Mouse (Mus musculus): ENCODE measurements around the gene Zcrb1. TPM values are rescaled to one million over a fixed set of nuclear protein-coding genes. Genes with fewer than 3 reads are reported as not detected.

Zcrb1 gene
- polyA plus RNA-seq, 1 experiment from 2014 or later: 112 TPM

DNA sequence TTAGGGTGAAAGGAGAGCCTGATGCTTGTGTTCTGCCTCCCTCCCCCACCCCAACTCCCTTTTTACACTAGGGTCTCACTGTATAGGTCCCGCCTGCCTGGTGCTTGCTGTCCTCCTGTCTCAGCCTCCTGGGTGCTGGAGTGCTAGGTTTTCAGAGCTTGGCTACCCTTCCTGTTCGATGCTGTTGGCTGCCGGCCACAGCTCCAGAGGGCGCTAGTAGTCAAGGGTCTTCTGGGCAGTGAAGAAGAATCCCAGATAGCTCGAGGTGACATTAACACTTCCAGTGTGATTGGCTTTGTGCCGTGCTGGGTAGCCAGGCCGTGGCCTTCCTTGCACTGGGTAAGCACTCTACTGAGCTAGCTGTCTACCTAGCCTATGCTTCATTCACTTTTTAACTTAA, 22.5 kb upstream of the Zcrb1 start:
- Histone ChIP-seq H3K27me3 (ENCODE audit: control insufficient read depth, insufficient read depth, low read length) (no peaks in the 10 kb centered on the region), H3K9me3 (ENCODE audit: control insufficient read depth, low read length) (no peaks in the 10 kb centered on the region), H3K36me3 (ENCODE audit: control insufficient read depth, insufficient read depth, low read length) (peaks cover 39% of the 10 kb centered on the region), H3K4me2 (ENCODE audit: low read length) (no peak overlapping the region), H3K9ac (ENCODE audit: low read length) (no peak overlapping the region), H3K4me3 (ENCODE audit: control insufficient read depth in 1 of 2, insufficient read depth in 1 of 2, low read depth in 1 of 2, low read length in 2 of 2) (no peak overlapping the region), H3K27ac (replicated peaks in 1 of 2; ENCODE audit: control insufficient read depth in 1 of 2, insufficient read depth in 1 of 2, low read depth in 2 of 2, low read length in 2 of 2) (no peak overlapping the region), H3K4me1 (ENCODE audit: control insufficient read depth in 2 of 2, insufficient read depth in 2 of 2, low read length in 2 of 2) (peaks cover 0 to 3% of the 10 kb centered on the region in 2 experiments; a peak in 1 of 4 replicates)
- WGBS: 63% methylated on average over 7 of the region's 7 CpGs
- no peak for ATAC-seq (ENCODE audit: insufficient number of reproducible peaks, insufficient read depth, low FRiP score, low read depth)

DNA sequence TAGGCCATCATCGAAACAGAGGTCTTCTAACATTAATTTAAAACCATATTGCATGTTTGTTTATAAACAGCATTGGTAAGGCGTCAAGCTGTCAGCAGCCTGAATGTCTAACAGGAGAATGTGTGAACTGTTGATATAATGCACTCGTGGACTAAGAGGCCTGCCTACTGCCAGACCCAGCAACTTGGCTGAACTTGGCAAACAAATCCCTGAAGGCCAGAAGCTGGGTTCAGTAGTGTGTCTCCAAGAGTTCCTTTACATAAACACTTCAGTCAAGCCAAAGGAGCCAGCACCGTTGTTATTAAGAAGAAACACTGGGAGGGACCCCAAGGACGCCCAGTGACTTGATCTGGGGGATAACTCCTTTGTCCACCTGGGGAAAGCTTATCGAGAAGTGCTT, 18.2 kb upstream of the Zcrb1 start:
- Histone ChIP-seq H3K36me3 (ENCODE audit: control insufficient read depth, insufficient read depth, low read length) (peaks cover 36% of the 10 kb centered on the region), H3K27ac (replicated peaks in 1 of 2; ENCODE audit: control insufficient read depth in 1 of 2, insufficient read depth in 1 of 2, low read depth in 2 of 2, low read length in 2 of 2) (no peak overlapping the region), H3K4me2 (ENCODE audit: low read length) (no peak overlapping the region), H3K4me1 (ENCODE audit: control insufficient read depth in 2 of 2, insufficient read depth in 2 of 2, low read length in 2 of 2) (peaks cover 0 to 3% of the 10 kb centered on the region in 2 experiments; a peak in 1 of 4 replicates), H3K27me3 (ENCODE audit: control insufficient read depth, insufficient read depth, low read length) (no peaks in the 10 kb centered on the region), H3K4me3 (ENCODE audit: control insufficient read depth in 1 of 2, insufficient read depth in 1 of 2, low read depth in 1 of 2, low read length in 2 of 2) (no peak overlapping the region), H3K9me3 (ENCODE audit: control insufficient read depth, low read length) (no peaks in the 10 kb centered on the region), H3K9ac (ENCODE audit: low read length) (no peak overlapping the region)
- no peak for ATAC-seq (ENCODE audit: insufficient number of reproducible peaks, insufficient read depth, low FRiP score, low read depth)
- WGBS: 75% methylated on average over 6 of the region's 6 CpGs

DNA sequence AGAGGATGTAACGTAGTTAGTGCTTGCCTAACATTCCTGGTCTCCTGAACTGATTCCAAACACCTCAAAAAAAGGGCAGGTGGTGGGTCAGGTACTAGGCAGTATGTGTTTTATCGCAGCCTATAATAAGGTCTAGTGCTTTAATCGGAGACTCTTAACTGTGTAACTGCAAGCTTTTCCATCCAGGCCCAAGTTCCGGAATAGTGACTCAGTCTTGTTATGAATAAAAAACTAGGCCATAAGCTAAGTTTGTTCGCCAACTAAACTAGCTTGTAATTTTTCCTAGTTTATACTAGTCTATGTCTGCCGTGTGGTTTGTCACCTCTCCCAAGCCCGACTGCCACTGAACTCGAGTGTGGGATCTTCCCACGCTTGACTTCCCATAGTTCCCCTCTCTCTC, 16.3 kb upstream of the Zcrb1 start:
- Histone ChIP-seq H3K4me2 (ENCODE audit: low read length) (no peak overlapping the region), H3K9me3 (ENCODE audit: control insufficient read depth, low read length) (no peaks in the 10 kb centered on the region), H3K27me3 (ENCODE audit: control insufficient read depth, insufficient read depth, low read length) (no peaks in the 10 kb centered on the region), H3K4me3 (ENCODE audit: control insufficient read depth in 1 of 2, insufficient read depth in 1 of 2, low read depth in 1 of 2, low read length in 2 of 2) (no peak overlapping the region), H3K4me1 (ENCODE audit: control insufficient read depth in 2 of 2, insufficient read depth in 2 of 2, low read length in 2 of 2) (peaks cover 0 to 3% of the 10 kb centered on the region in 2 experiments; a peak in 1 of 4 replicates), H3K36me3 (ENCODE audit: control insufficient read depth, insufficient read depth, low read length) (peaks cover 41% of the 10 kb centered on the region), H3K27ac (replicated peaks in 1 of 2; ENCODE audit: control insufficient read depth in 1 of 2, insufficient read depth in 1 of 2, low read depth in 2 of 2, low read length in 2 of 2) (no peak overlapping the region), H3K9ac (ENCODE audit: low read length) (no peak overlapping the region)
- 93% methylated on average over 9 of the region's 9 CpGs for WGBS
- no peak for ATAC-seq (ENCODE audit: insufficient number of reproducible peaks, insufficient read depth, low FRiP score, low read depth)

DNA sequence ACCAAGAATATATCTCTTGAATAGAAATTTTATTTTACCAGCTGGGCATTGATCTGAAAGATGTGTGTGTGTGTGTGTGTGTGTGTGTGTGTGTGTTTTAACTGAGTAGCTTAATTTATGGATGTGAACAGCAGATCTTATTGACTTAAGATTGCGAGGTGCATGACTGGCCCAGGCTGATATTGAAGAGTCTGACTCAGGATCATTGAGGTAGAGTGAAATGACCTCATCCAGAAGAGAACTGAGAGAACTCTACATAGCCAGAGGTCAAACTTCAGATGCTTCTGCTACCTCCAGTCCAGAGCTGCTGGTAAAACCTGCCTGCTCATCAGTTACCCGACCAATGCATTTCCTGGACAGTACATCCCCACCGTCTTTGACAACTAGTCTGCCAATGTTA, 14.3 kb upstream of the Zcrb1 start:
- Histone ChIP-seq H3K9me3 (ENCODE audit: control insufficient read depth, low read length) (no peaks in the 10 kb centered on the region), H3K36me3 (ENCODE audit: control insufficient read depth, insufficient read depth, low read length) (peaks cover 41% of the 10 kb centered on the region)
- no peak for ATAC-seq (ENCODE audit: insufficient number of reproducible peaks, insufficient read depth, low FRiP score, low read depth)

DNA sequence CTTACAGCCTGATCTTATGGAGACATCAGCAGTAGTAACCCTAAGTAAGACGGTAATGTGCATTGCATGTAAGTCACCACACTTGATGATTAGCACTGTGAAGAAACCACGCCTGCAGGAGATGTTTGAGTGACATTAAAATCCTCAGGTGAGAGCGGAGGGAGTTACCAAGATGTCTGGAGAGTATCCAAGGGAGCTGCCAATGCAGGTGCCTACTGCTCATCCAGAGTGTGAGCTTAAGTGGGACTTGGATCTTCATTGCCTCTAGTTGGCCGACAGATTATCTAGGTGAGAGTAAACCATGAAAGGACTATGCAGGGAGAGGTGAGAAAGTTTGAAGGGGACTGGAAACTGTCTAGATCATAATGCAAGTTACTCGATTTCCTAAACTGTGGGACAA, 8.4 kb upstream of the Zcrb1 start:
- Histone ChIP-seq H3K9ac (ENCODE audit: low read length) (no peak overlapping the region), H3K4me2 (ENCODE audit: low read length) (no peak overlapping the region), H3K4me3 (ENCODE audit: control insufficient read depth in 1 of 2, insufficient read depth in 1 of 2, low read depth in 1 of 2, low read length in 2 of 2) (no peak overlapping the region), H3K9me3 (ENCODE audit: control insufficient read depth, low read length) (no peaks in the 10 kb centered on the region), H3K27me3 (ENCODE audit: control insufficient read depth, insufficient read depth, low read length) (no peaks in the 10 kb centered on the region), H3K36me3 (ENCODE audit: control insufficient read depth, insufficient read depth, low read length) (peaks cover 23% of the 10 kb centered on the region), H3K4me1 (ENCODE audit: control insufficient read depth in 2 of 2, insufficient read depth in 2 of 2, low read length in 2 of 2) (no peaks in the 10 kb centered on the region), H3K27ac (replicated peaks in 1 of 2; ENCODE audit: control insufficient read depth in 1 of 2, insufficient read depth in 1 of 2, low read depth in 2 of 2, low read length in 2 of 2) (no peak overlapping the region)
- ATAC-seq (ENCODE audit: insufficient number of reproducible peaks, insufficient read depth, low FRiP score, low read depth): no peak
- WGBS: 86% methylated on average over 5 of the region's 5 CpGs

More for the DNA sequence above, 14.3 kb upstream of the Zcrb1 start:
- Histone ChIP-seq H3K4me1 (ENCODE audit: control insufficient read depth in 2 of 2, insufficient read depth in 2 of 2, low read length in 2 of 2) (peaks cover 0 to 3% of the 10 kb centered on the region in 2 experiments; a peak in 1 of 4 replicates), H3K27me3 (ENCODE audit: control insufficient read depth, insufficient read depth, low read length) (no peaks in the 10 kb centered on the region), H3K4me3 (ENCODE audit: control insufficient read depth in 1 of 2, insufficient read depth in 1 of 2, low read depth in 1 of 2, low read length in 2 of 2) (no peak overlapping the region), H3K27ac (replicated peaks in 1 of 2; ENCODE audit: control insufficient read depth in 1 of 2, insufficient read depth in 1 of 2, low read depth in 2 of 2, low read length in 2 of 2) (no peak overlapping the region), H3K9ac (ENCODE audit: low read length) (no peak overlapping the region), H3K4me2 (ENCODE audit: low read length) (no peak overlapping the region)
- WGBS: 100% methylated on average over 3 of the region's 3 CpGs

DNA sequence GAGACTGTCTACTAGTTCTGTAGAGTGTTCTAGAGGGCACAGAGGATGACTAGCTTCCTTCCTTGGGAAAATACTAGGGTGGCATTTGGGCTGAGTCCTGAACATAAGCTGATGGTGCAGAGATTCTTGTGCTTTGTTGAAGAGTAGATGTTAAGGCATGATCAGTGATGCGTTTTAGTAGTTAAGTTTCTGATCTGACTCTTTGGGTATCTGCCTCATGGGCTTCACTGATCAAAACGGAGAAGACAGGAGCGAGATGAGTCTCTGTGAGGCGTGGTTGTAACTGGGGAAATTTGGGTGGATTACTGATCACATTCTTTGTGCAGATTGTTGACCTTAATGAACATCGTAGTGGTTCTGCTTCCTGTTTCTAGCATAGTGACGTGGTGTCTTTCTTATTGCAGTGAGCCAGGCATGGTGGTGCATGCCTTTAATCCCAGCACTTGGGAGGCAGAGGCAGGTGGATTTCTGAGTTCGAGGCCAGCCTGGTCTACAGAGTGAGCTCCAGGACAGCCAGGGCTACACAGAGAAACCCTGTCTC, 7.4 kb upstream of the Zcrb1 start:
- no peak overlapping the region for H3K9ac ChIP-seq (ENCODE audit: low read length)
- peaks cover 14% of the 10 kb centered on the region; the same call in 1 of the 2 replicates for H3K36me3 ChIP-seq (ENCODE audit: control insufficient read depth, insufficient read depth, low read length)
- 90% methylated on average over 7 of the region's 7 CpGs for WGBS
- H3K27me3 ChIP-seq (ENCODE audit: control insufficient read depth, insufficient read depth, low read length): no peaks in the 10 kb centered on the region
- H3K4me3 ChIP-seq (ENCODE audit: control insufficient read depth in 1 of 2, insufficient read depth in 1 of 2, low read depth in 1 of 2, low read length in 2 of 2): no peak overlapping the region
- H3K27ac ChIP-seq (replicated peaks in 1 of 2; ENCODE audit: control insufficient read depth in 1 of 2, insufficient read depth in 1 of 2, low read depth in 2 of 2, low read length in 2 of 2): no peak overlapping the region
- H3K4me1 ChIP-seq (ENCODE audit: control insufficient read depth in 2 of 2, insufficient read depth in 2 of 2, low read length in 2 of 2): no peaks in the 10 kb centered on the region
- no peak for ATAC-seq (ENCODE audit: insufficient number of reproducible peaks, insufficient read depth, low FRiP score, low read depth)
- H3K4me2 ChIP-seq (ENCODE audit: low read length): no peak overlapping the region
- no peaks in the 10 kb centered on the region for H3K9me3 ChIP-seq (ENCODE audit: control insufficient read depth, low read length)

DNA sequence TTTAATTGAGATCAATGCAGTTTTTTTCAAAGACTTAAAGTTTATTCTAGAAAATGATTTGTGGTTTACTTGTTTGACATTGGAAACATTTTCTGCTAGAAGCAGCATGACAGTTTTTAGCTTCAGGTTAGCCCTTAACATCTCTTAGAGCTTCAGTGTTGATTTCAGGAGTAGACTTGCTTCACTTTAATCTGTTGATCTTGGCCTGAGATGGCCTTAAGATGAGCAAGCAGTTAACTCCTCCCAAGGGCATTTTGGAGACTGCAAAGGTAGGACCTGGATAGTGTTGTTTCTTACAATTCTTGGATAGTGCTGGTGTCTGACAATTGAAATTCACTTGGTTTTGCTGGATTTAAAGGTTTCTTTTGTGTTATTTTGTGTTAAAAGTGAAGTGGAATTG, 6.7 kb upstream of the Zcrb1 start:
- Histone ChIP-seq H3K36me3 (ENCODE audit: control insufficient read depth, insufficient read depth, low read length) (peaks cover 9% of the 10 kb centered on the region; the same call in 1 of the 2 replicates), H3K27ac (replicated peaks in 1 of 2; ENCODE audit: control insufficient read depth in 1 of 2, insufficient read depth in 1 of 2, low read depth in 2 of 2, low read length in 2 of 2) (no peak overlapping the region), H3K4me2 (ENCODE audit: low read length) (no peak overlapping the region), H3K4me3 (ENCODE audit: control insufficient read depth in 1 of 2, insufficient read depth in 1 of 2, low read depth in 1 of 2, low read length in 2 of 2) (no peak overlapping the region), H3K4me1 (ENCODE audit: control insufficient read depth in 2 of 2, insufficient read depth in 2 of 2, low read length in 2 of 2) (0 out of 4 replicates have a peak, but pooled peaks cover 0 to 1% of the 10 kb centered on the region in 2 experiments), H3K9ac (ENCODE audit: low read length) (no peak overlapping the region), H3K27me3 (ENCODE audit: control insufficient read depth, insufficient read depth, low read length) (no peaks in the 10 kb centered on the region), H3K9me3 (ENCODE audit: control insufficient read depth, low read length) (no peaks in the 10 kb centered on the region)
- no peak for ATAC-seq (ENCODE audit: insufficient number of reproducible peaks, insufficient read depth, low FRiP score, low read depth)

DNA sequence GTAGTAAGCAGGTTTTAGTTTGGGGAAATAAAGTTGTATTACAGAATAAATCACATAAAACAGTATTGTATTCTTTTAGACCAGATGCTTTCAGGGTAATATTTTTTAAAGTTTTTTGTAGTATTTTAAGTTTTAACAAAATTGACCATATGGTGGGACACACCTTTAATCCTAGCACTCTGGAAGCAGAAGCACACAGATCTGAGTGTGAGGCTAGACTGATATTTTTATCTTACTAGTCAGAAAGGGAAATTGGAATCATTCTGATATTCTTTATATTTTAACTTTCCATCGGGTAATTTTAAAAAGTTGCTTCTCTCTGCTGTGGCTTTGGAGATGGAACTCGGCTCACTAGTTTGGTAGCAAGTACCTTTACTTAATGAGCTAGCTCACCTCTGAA, 4.6 kb upstream of the Zcrb1 start:
- no peak for ATAC-seq (ENCODE audit: insufficient number of reproducible peaks, insufficient read depth, low FRiP score, low read depth)
- no peaks in the 10 kb centered on the region for H3K9me3 ChIP-seq (ENCODE audit: control insufficient read depth, low read length)
- H3K27ac ChIP-seq (replicated peaks in 1 of 2; ENCODE audit: control insufficient read depth in 1 of 2, insufficient read depth in 1 of 2, low read depth in 2 of 2, low read length in 2 of 2): no peak overlapping the region
- H3K4me3 ChIP-seq (ENCODE audit: control insufficient read depth in 1 of 2, insufficient read depth in 1 of 2, low read depth in 1 of 2, low read length in 2 of 2): no peak overlapping the region
- peaks cover 6% of the 10 kb centered on the region; the same call in 1 of the 2 replicates for H3K36me3 ChIP-seq (ENCODE audit: control insufficient read depth, insufficient read depth, low read length)
- no peak overlapping the region for H3K9ac ChIP-seq (ENCODE audit: low read length)
- no peak overlapping the region for H3K4me2 ChIP-seq (ENCODE audit: low read length)
- peaks cover 5 to 8% of the 10 kb centered on the region in 2 experiments for H3K4me1 ChIP-seq (ENCODE audit: control insufficient read depth in 2 of 2, insufficient read depth in 2 of 2, low read length in 2 of 2)
- H3K27me3 ChIP-seq (ENCODE audit: control insufficient read depth, insufficient read depth, low read length): no peaks in the 10 kb centered on the region
- 94% methylated on average over 2 of the region's 2 CpGs for WGBS
